Mouse (Mus musculus) macrophage (primary cell): ENCODE measurements around the gene Dusp27. TPM values are rescaled to one million over a fixed set of nuclear protein-coding genes. Genes with fewer than 3 reads are reported as not detected.

Experiments used
- H3K27ac ChIP-seq: fragments of 350-480 bp; formaldehyde crosslinking; 2 replicates; pipeline ENCODE4 v1.9.0; 2021
- H3K36me3 ChIP-seq: fragments of 350-480 bp; formaldehyde crosslinking; 2 replicates; pipeline ENCODE4 v1.9.0; 2021; ENCODE audit errors: inconsistent target
- H3K4me3 ChIP-seq: fragments of 350-480 bp; formaldehyde crosslinking; 2 replicates; pipeline ENCODE4 v1.9.0; 2021; ENCODE audit errors: inconsistent target
- H3K79me2 ChIP-seq: fragments of 350-480 bp; formaldehyde crosslinking; 2 replicates; pipeline ENCODE4 v1.9.0; 2021; ENCODE audit errors: inconsistent target
- WGBS: methylation state at CpG from one replicate; pipeline ENCODE4 v1.1.7; 2026; ENCODE audit warnings: inconsistent platforms; ENCODE audit not compliant: missing documents; 5-methylcytosine and 5-hydroxymethylcytosine counted together
- polyA plus RNA-seq: library from polyadenylated mRNA; stranded (reverse); fragments of 250-400 nt; gene quantifications from 3 replicates; pipeline ENCODE4 v1.2.4, GENCODE M21; 2018; ENCODE audit warnings: inconsistent platforms

The Dusp27 gene
- polyA plus RNA-seq, 1 experiment from 2014 or later, result 0.03 TPM

- no peak overlapping the region for H3K27ac ChIP-seq
These were observed 22.9 kb downstream of the Dusp27 start for GRCm38 (mm10) chr1:166104858-166105257.

DNA sequence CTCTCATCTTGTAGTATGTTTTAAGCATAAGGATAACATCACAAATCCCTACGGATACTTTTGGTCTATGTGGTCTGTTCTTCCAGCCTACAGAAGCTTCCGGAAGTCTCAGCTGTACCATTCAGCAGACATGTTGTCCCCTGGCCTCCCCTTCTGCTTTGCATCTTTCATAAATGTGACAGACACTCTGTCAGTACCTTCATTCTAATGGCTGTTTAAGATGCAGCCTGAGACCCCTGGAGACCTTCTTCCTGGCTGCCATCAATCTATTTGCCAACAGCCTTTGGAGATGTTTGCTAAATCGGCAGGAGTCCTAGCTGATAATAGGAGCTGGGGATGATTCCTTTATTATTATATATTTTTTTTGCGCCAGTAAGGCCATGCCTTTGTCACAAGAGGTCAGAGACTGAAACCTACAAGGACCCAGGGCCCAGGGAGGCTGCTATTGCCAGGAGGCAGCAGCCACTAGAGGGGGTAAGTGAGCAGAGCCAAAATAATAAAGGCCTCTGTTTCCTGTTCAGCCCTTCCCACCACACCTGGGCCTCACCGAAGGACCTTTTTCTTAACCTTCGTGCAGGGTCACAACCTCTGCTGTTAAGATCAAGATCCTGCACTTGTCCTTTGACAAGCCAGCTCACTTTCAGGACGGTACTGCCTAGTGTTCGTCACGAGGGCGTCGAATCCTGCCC, 24.7 kb downstream of the Dusp27 start:
- Histone ChIP-seq H3K79me2 (no peaks in the 10 kb centered on the region), H3K27ac (no peak overlapping the region), H3K36me3 (no peaks in the 10 kb centered on the region), H3K4me3 (no peak overlapping the region)
- WGBS, result 77% methylated on average over 11 of the region's 11 CpGs

More at GRCm38 (mm10) chr1:166104858-166105257, 22.9 kb downstream of the Dusp27 start:
- no peaks in the 10 kb centered on the region for H3K79me2 ChIP-seq
- H3K4me3 ChIP-seq, result no peak overlapping the region
- WGBS, result 92% methylated on average over 3 of the region's 3 CpGs
- H3K36me3 ChIP-seq, result no peaks in the 10 kb centered on the region

DNA sequence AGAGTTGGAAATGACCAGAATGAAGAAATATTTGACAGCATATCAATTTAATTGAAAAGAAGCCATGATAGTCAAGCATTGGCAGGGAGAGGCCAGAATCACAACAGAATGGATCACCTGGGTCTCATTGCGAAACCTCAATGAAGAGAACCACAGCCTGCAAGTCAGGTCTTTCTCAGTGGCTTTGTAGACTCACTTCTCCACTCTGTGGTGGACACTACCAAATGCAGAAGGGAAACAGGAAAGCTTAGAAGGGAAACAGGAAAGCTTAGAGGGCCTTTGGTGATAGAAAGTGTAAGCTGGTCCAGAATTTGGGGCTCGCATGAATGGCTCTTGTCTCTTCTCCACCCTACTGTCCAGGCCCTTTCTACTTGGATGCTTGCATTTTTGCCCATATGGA, 29.6 kb downstream of the Dusp27 start:
- no peak overlapping the region for H3K27ac ChIP-seq
- no peaks in the 10 kb centered on the region for H3K36me3 ChIP-seq
- WGBS, result 53% methylated on average over 2 of the region's 2 CpGs
- H3K4me3 ChIP-seq, result no peak overlapping the region
- H3K79me2 ChIP-seq, result no peaks in the 10 kb centered on the region

- WGBS, result 96% methylated on average over 3 of the region's 3 CpGs
- Histone ChIP-seq H3K79me2 (no peaks in the 10 kb centered on the region), H3K36me3 (no peaks in the 10 kb centered on the region), H3K4me3 (no peak overlapping the region), H3K27ac (no peak overlapping the region)
These were observed 33.3 kb downstream of the Dusp27 start for GRCm38 (mm10) chr1:166094462-166094861.

DNA sequence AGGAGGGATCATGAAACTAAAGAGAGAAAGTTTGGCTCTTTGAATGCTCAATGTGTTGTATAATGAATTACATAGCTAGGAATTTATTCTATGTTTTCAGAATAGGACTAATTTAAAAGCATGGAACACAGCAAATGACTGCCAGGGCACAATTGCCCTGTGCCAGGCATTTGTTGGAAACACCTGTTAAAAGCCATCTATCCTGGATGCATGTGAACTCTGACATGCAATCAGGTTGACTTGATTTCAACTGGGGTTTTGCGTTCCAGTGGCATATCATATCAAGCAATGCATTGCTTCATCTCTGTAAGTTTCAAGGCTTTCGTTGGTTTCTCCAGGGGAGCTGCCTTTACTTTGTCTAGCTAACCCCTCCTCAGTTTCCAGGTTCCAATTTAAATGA, 37.4 kb downstream of the Dusp27 start:
- no peaks in the 10 kb centered on the region for H3K36me3 ChIP-seq
- no peaks in the 10 kb centered on the region for H3K79me2 ChIP-seq
- no peak overlapping the region for H3K27ac ChIP-seq
- H3K4me3 ChIP-seq, result no peak overlapping the region
- 91% methylated on average over 2 of the region's 2 CpGs for WGBS

GRCm38 (mm10) chr1:166089739-166090138, 38.0 kb downstream of the Dusp27 start:
- Histone ChIP-seq H3K4me3 (no peak overlapping the region), H3K79me2 (no peaks in the 10 kb centered on the region), H3K36me3 (no peaks in the 10 kb centered on the region), H3K27ac (no peak overlapping the region)
- 66% methylated on average over 4 of the region's 4 CpGs for WGBS

DNA sequence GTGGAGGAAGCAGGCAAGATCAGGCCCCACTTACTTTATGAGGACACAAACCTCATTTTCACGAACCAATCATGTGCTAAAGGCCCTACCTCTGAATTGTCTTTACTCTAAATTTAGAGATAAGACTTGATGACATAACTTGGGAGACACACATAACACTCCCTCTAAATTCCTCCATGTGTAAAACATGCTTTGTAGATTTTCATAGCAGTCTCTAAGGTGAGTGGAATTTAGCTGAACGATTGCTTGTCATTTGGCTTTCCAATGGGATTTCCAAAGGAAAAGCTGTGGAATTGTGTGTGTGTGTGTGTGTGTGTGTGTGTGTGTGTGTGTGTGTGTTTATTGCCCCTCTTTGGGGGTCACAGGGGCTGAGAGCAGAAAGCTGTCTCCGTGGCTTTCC, 38.4 kb downstream of the Dusp27 start:
- Histone ChIP-seq H3K27ac (no peak overlapping the region), H3K36me3 (no peaks in the 10 kb centered on the region), H3K79me2 (no peaks in the 10 kb centered on the region), H3K4me3 (no peak overlapping the region)
- 69% methylated on average over 3 of the region's 3 CpGs for WGBS

GRCm38 (mm10) chr1:166088446-166089170, 39.1 kb downstream of the Dusp27 start:
- WGBS, result 95% methylated on average over 19 of the region's 19 CpGs

GRCm38 (mm10) chr1:166077052-166077735, 50.5 kb downstream of the Dusp27 start:
- H3K4me3 ChIP-seq, result no peak overlapping the region
- WGBS, result 88% methylated on average over 6 of the region's 6 CpGs

More at GRCm38 (mm10) chr1:166088446-166089170, 39.1 kb downstream of the Dusp27 start:
- H3K36me3 ChIP-seq, result no peaks in the 10 kb centered on the region
- no peaks in the 10 kb centered on the region for H3K79me2 ChIP-seq
- no peak overlapping the region for H3K27ac ChIP-seq
- no peak overlapping the region for H3K4me3 ChIP-seq

GRCm38 (mm10) chr1:166067856-166068440, 59.8 kb downstream of the Dusp27 start:
- no peaks in the 10 kb centered on the region for H3K36me3 ChIP-seq
- H3K27ac ChIP-seq, result no peak overlapping the region
- H3K79me2 ChIP-seq, result no peaks in the 10 kb centered on the region
- WGBS, result 90% methylated on average over 2 of the region's 2 CpGs
- no peak overlapping the region for H3K4me3 ChIP-seq

More at GRCm38 (mm10) chr1:166077052-166077735, 50.5 kb downstream of the Dusp27 start:
- no peaks in the 10 kb centered on the region for H3K36me3 ChIP-seq
- no peaks in the 10 kb centered on the region for H3K79me2 ChIP-seq
- H3K27ac ChIP-seq, result no peak overlapping the region

- Histone ChIP-seq H3K36me3 (no peaks in the 10 kb centered on the region), H3K27ac (no peak overlapping the region), H3K79me2 (no peaks in the 10 kb centered on the region), H3K4me3 (no peak overlapping the region)
- 98% methylated on average over 3 of the region's 3 CpGs for WGBS
These were observed 63.9 kb downstream of the Dusp27 start for GRCm38 (mm10) chr1:166063870-166064269.

DNA sequence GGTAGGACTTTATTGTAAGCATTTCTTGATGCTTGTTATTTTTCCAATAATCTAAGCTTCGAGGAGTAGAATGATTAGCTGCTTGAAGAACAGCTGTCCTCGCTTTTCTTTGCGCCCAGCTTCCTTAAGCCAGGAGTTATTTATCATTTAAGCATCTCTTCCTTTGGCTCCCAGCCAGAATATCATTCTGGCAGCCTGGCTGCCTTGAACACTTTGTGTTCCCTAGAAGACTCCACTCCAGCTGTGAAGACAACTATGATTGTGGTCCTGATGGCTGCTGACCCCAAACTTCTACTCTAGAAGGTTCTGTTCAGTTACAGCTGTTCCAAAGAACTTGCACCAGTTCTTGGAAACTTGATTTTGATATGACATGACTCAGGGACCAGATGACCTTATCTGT, 66.2 kb downstream of the Dusp27 start:
- no peak overlapping the region for H3K4me3 ChIP-seq
- 88% methylated on average over 3 of the region's 3 CpGs for WGBS
- H3K27ac ChIP-seq, result no peak overlapping the region
- H3K36me3 ChIP-seq, result no peaks in the 10 kb centered on the region
- no peaks in the 10 kb centered on the region for H3K79me2 ChIP-seq

DNA sequence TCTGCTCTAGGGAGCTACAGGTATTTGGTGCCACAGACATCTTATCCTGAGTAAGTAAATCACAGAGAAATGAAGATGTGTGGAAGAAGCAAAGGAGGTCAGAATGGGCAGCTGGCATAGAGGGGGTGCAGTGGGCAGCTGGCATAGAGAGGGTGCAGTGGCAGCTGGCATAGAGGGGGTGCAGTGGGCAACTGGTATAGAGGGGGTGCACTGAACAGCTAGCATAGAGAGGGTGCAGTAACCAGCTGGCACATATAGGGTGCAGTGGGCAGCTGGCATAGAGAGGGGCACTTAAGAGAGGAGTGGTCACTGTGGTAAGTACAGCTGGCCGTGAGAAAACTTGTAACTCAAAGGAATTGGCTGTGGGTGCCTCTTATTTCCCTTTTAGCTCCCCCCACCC, 67.3 kb downstream of the Dusp27 start:
- Histone ChIP-seq H3K27ac (no peak overlapping the region), H3K79me2 (no peaks in the 10 kb centered on the region), H3K36me3 (no peaks in the 10 kb centered on the region), H3K4me3 (no peak overlapping the region)
- WGBS, result 19% methylated on average over 1 of the region's 1 CpGs

- 80% methylated on average over 9 of the region's 9 CpGs for WGBS
- no peak overlapping the region for H3K27ac ChIP-seq
- no peaks in the 10 kb centered on the region for H3K36me3 ChIP-seq
- no peaks in the 10 kb centered on the region for H3K79me2 ChIP-seq
- H3K4me3 ChIP-seq, result no peak overlapping the region
These were observed 71.5 kb downstream of the Dusp27 start for GRCm38 (mm10) chr1:166056098-166056756.
